Mouse (Mus musculus) liver, postnatal 0 days (tissue): ENCODE data around the gene Prpf4. TPM values are rescaled to one million over a fixed set of nuclear protein-coding genes. Genes with fewer than 3 reads are reported as not detected.
A peak's percentile ranks its signal among the peaks of the same experiment; 100 is the strongest.

Source experiments
- ATAC-seq: fragments of 200-750 bp; cut with Nextera tagmentation; 2 replicates; pipeline ENCODE4 v1.8.0; 2017; ENCODE audit warnings: mild to moderate bottlenecking, moderate library complexity
- DNase-seq: peaks from one replicate; pipeline ENCODE4 v3.0.0-alpha.2; 2016
- H3K27ac ChIP-seq: fragments of 300-500 bp; sonication (generic); 2 replicates; pipeline ENCODE4 v1.5.1; 2014; ENCODE audit warnings: antibody characterized with exemption, moderate library complexity, mild to moderate bottlenecking, low read depth
- H3K27me3 ChIP-seq: fragments of 300-500 bp; sonication (generic); 2 replicates; pipeline ENCODE4 v1.6.1; 2014; ENCODE audit warnings: low read length, control low read depth, mixed read lengths; ENCODE audit not compliant: insufficient read depth
- H3K36me3 ChIP-seq: fragments of 300-500 bp; sonication (generic); replicated peaks from 2 replicates; pipeline ENCODE4 v1.6.1; 2014; ENCODE audit warnings: mild to moderate bottlenecking, control low read depth, low read length, moderate library complexity, mixed read lengths; ENCODE audit not compliant: insufficient read depth
- H3K4me1 ChIP-seq: fragments of 300-500 bp; sonication (generic); 2 replicates; pipeline ENCODE4 v1.6.1; 2014; ENCODE audit warnings: antibody characterized with exemption, mild to moderate bottlenecking, control low read depth; ENCODE audit not compliant: insufficient read depth
- H3K4me2 ChIP-seq: fragments of 300-500 bp; sonication (generic); 2 replicates; pipeline ENCODE4 v1.6.1; 2014; ENCODE audit warnings: low read depth, mild to moderate bottlenecking, low read length, moderate library complexity, mixed read lengths
- H3K4me3 ChIP-seq: fragments of 300-500 bp; sonication (generic); 2 replicates; pipeline ENCODE4 v1.5.1; 2014; ENCODE audit warnings: low read depth, low read length
- H3K9ac ChIP-seq: fragments of 300-500 bp; sonication (generic); replicated peaks from 2 replicates; pipeline ENCODE4 v1.6.1; 2014; ENCODE audit warnings: mild to moderate bottlenecking, moderate library complexity
- H3K9me3 ChIP-seq: fragments of 300-500 bp; sonication (generic); 2 replicates; pipeline ENCODE4 v1.6.1; 2016; ENCODE audit warnings: mild to moderate bottlenecking, control low read depth, low read length, mixed read lengths
- CTCF ChIP-seq: sonication (generic); IDR thresholded peaks from 2 replicates; pipeline ENCODE4 v1.5.1; 2016; ENCODE audit warnings: antibody characterized with exemption, low read depth
- EP300 ChIP-seq: IDR thresholded peaks from 2 replicates; pipeline ENCODE4 v1.6.1; 2016; ENCODE audit warnings: antibody characterized with exemption, low read depth, mild to moderate bottlenecking
- WGBS: fragments of 180-500 bp; shearing (Covaris S2); extraction: QIAGEN DNeasy Blood & Tissue Kit; methylation state at CpG from one replicate; pipeline ENCODE4 v1.1.7; 2014; ENCODE audit not compliant: insufficient replicate concordance; 5-methylcytosine and 5-hydroxymethylcytosine counted together
- polyA plus RNA-seq: library from polyadenylated mRNA; unstranded; fragments of >200 nt; fragmentation: Nextera tagmentation; extraction: Ambion mirVana; gene quantifications from 2 replicates; pipeline ENCODE4 v1.2.1, GENCODE M21; 2015

Prpf4 gene
- polyA plus RNA-seq, 1 experiment from 2014 or later, result 6.2 TPM

GRCm38 (mm10) chr4:62460348-62460747, 51.8 kb downstream of the Prpf4 start:
- no peak for ATAC-seq
- WGBS, result 88% methylated on average over 8 of the region's 8 CpGs

GRCm38 (mm10) chr4:62463124-62463523, 54.5 kb downstream of the Prpf4 start:
- ATAC-seq (no peak), DNase-seq (no peak)
- Histone ChIP-seq H3K27ac (no peak overlapping the region), H3K4me1 (no peaks in the 10 kb centered on the region), H3K9me3 (no peaks in the 10 kb centered on the region), H3K27me3 (no peaks in the 10 kb centered on the region), H3K36me3 (no peaks in the 10 kb centered on the region), H3K4me2 (no peak overlapping the region), H3K9ac (no peak overlapping the region), H3K4me3 (no peak overlapping the region)
- no peak for TF ChIP-seq CTCF
- no peak for TF ChIP-seq EP300
- WGBS, result 74% methylated on average over 2 of the region's 2 CpGs

More at GRCm38 (mm10) chr4:62460348-62460747, 51.8 kb downstream of the Prpf4 start:
- no peak for DNase-seq
- Histone ChIP-seq H3K4me3 (no peak overlapping the region), H3K27me3 (no peaks in the 10 kb centered on the region), H3K9me3 (no peaks in the 10 kb centered on the region), H3K36me3 (no peaks in the 10 kb centered on the region), H3K4me2 (no peak overlapping the region), H3K9ac (no peak overlapping the region), H3K4me1 (no peaks in the 10 kb centered on the region), H3K27ac (no peak overlapping the region)
- TF ChIP-seq EP300, result no peak

GRCm38 (mm10) chr4:62468158-62468557, 59.6 kb downstream of the Prpf4 start:
- WGBS, result 81% methylated on average over 1 of the region's 1 CpGs
- Histone ChIP-seq H3K27me3 (no peaks in the 10 kb centered on the region), H3K4me3 (no peak overlapping the region), H3K36me3 (no peaks in the 10 kb centered on the region), H3K27ac (no peak overlapping the region), H3K9ac (no peak overlapping the region), H3K4me1 (peaks cover 5% of the 10 kb centered on the region; the same call in 1 of the 2 replicates), H3K4me2 (no peak overlapping the region), H3K9me3 (no peaks in the 10 kb centered on the region)
- ATAC-seq (no peak), DNase-seq (no peak)
- TF ChIP-seq CTCF, result peak; percentile 42
- no peak for TF ChIP-seq EP300

- peak; percentile 99 for ATAC-seq
Observed at GRCm38 (mm10) chr4:62470598-62471051, 62.0 kb downstream of the Prpf4 start, which contains the start of gene Wdr31. TSS of gene Wdr31 (minus strand) at chr4:62470896.

GRCm38 (mm10) chr4:62472071-62472470, 63.5 kb downstream of the Prpf4 start:
- TF ChIP-seq EP300 (no peak), CTCF (no peak)
- WGBS, result 96% methylated on average over 2 of the region's 2 CpGs
- Histone ChIP-seq H3K9me3 (no peaks in the 10 kb centered on the region), H3K4me3 (no peak overlapping the region), H3K4me2 (no peak overlapping the region), H3K4me1 (peaks cover 5% of the 10 kb centered on the region; the same call in 1 of the 2 replicates), H3K36me3 (no peaks in the 10 kb centered on the region), H3K27ac (no peak overlapping the region), H3K27me3 (no peaks in the 10 kb centered on the region), H3K9ac (no peak overlapping the region)
- DNase-seq (no peak), ATAC-seq (no peak)

More at GRCm38 (mm10) chr4:62470598-62471051, 62.0 kb downstream of the Prpf4 start, which contains the start of gene Wdr31:
- WGBS, result 1% methylated on average over 30 of the region's 30 CpGs
- Histone ChIP-seq H3K27me3 (no peaks in the 10 kb centered on the region), H3K4me1 (peaks cover 5% of the 10 kb centered on the region; the same call in 1 of the 2 replicates), H3K4me3 (peak within 1 kb of the TSS; percentile 66), H3K4me2 (peak within 1 kb of the TSS; percentile 91), H3K27ac (no peak within 1 kb of the TSS), H3K9ac (peak within 1 kb of the TSS; percentile 44; the same call in 1 of the 2 replicates), H3K36me3 (no peaks in the 10 kb centered on the region), H3K9me3 (no peaks in the 10 kb centered on the region)
- no peak for TF ChIP-seq CTCF
- no peak for TF ChIP-seq EP300
- peak; percentile 88 for DNase-seq

GRCm38 (mm10) chr4:62475131-62475530, 66.5 kb downstream of the Prpf4 start:
- Histone ChIP-seq H3K9me3 (no peaks in the 10 kb centered on the region), H3K4me3 (no peak overlapping the region), H3K27me3 (peaks cover 8% of the 10 kb centered on the region), H3K36me3 (no peaks in the 10 kb centered on the region), H3K9ac (no peak overlapping the region), H3K4me2 (no peak overlapping the region), H3K27ac (no peak overlapping the region), H3K4me1 (peaks cover 14% of the 10 kb centered on the region)
- 82% methylated on average over 2 of the region's 2 CpGs for WGBS
- ATAC-seq (no peak), DNase-seq (no peak)
- TF ChIP-seq EP300, result no peak
- TF ChIP-seq CTCF, result no peak

- no peak for TF ChIP-seq EP300
- TF ChIP-seq CTCF, result no peak
- no peak overlapping the region for H3K9ac ChIP-seq
- no peak for ATAC-seq
- no peak for DNase-seq
- no peak overlapping the region for H3K4me3 ChIP-seq
- no peaks in the 10 kb centered on the region for H3K9me3 ChIP-seq
- peaks cover 11% of the 10 kb centered on the region for H3K4me1 ChIP-seq
- peaks cover 14% of the 10 kb centered on the region for H3K27me3 ChIP-seq
- H3K27ac ChIP-seq, result no peak overlapping the region
- H3K36me3 ChIP-seq, result no peaks in the 10 kb centered on the region
- WGBS, result 73% methylated on average over 6 of the region's 6 CpGs
- no peak overlapping the region for H3K4me2 ChIP-seq
Observed at GRCm38 (mm10) chr4:62475793-62476192, 67.2 kb downstream of the Prpf4 start.

Other genes starting within 250 kb of the Prpf4 start
- 0.25 and 0.31 TPM in 2 replicates for gene Zfp37, start 177.8 kb upstream of the Prpf4 start, polyA plus RNA-seq
- gene Slc31a2, start 146.2 kb upstream of the Prpf4 start, polyA plus RNA-seq, result 8.9 and 9.2 TPM in 2 replicates
- gene Fkbp15, start 48.2 kb upstream of the Prpf4 start, polyA plus RNA-seq, result 11.7 and 13.3 TPM in 2 replicates
- gene Slc31a1, start 48.1 kb upstream of the Prpf4 start, polyA plus RNA-seq, result 50.9 and 54.3 TPM in 2 replicates
- 45.5 and 50.7 TPM in 2 replicates for gene Cdc26, start 155 bp upstream of the Prpf4 start, polyA plus RNA-seq
- not detected in 2 replicates for gene Rnf183, start 26.5 kb downstream of the Prpf4 start, polyA plus RNA-seq
- gene Wdr31, start 62.1 kb downstream of the Prpf4 start, polyA plus RNA-seq, result 0.34 and 1.00 TPM in 2 replicates
- 0.18 and 0.26 TPM in 2 replicates for gene Bspry, start 71.3 kb downstream of the Prpf4 start, polyA plus RNA-seq
- 19.7 and 20.3 TPM in 2 replicates for gene Hdhd3, start 94.7 kb downstream of the Prpf4 start, polyA plus RNA-seq
- 295 and 303 TPM in 2 replicates for gene Alad, start 111.1 kb downstream of the Prpf4 start, polyA plus RNA-seq
- 26.4 and 29.2 TPM in 2 replicates for gene Pole3, start 116.3 kb downstream of the Prpf4 start, polyA plus RNA-seq
- not detected in 2 replicates for gene 4933430I17Rik, start 116.6 kb downstream of the Prpf4 start, polyA plus RNA-seq
- 6.6 and 6.7 TPM in 2 replicates for gene Rgs3, start 151.1 kb downstream of the Prpf4 start, polyA plus RNA-seq